Mouse (Mus musculus) embryo, embryonic 10.5 days (tissue): ENCODE results near the gene Ybx2.
A peak's percentile ranks its signal among the peaks of the same experiment; 100 is the strongest.
"Not testable (repeated sequence)": the region's sequence is repeated elsewhere in the genome, so short reads cannot be mapped to it uniquely, and the experiment has no call there.

Experiments used
- DNase-seq: peaks from one replicate; pipeline ENCODE4 v3.0.0-alpha.2; 2015; ENCODE audit warnings: low spot score

Ybx2 gene

GRCm38 (mm10) chr11:69914917-69915430 lies 20.6 kb upstream of the Ybx2 start:
- DNase-seq: no peak

- DNase-seq: no peak
These were observed 19.6 kb upstream of the Ybx2 start for GRCm38 (mm10) chr11:69915667-69916627.

DNA sequence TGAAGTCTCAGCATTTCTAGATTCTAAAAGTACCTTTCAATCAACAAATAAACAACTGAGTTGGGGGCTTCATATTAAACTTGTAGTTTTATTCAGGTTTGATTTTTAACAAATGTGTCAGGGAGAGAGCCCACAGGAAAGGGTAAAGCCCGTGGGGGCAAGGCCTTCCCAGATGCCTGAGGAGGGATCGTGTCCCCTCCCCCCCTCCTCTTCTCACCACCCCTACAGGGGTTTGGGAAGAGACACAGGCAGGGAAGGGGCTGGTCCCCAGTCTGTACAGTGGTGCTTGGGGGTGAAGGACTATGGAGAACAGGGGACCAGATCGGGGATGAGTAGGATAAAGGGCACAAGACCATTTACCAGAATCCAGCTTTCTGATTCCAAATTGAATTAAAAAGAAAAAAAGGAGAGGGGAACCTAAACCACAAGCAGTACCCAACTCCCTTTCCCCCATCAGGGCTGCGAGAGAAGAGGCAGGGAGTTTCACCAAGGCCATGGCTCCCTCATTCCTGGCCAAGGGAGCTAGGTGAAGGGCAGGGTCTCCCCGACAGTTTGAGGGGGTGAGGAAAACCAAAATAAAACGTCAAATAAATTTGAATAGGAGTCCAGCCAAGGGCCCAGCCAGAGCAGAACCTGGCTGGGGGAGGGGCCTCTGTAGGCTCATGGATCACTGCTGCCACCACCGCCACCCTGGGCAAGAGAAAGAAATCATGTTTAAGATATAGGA lies 18.8 kb upstream of the Ybx2 start:
- not testable (repeated sequence) for DNase-seq

GRCm38 (mm10) chr11:69917379-69917948 lies 18.1 kb upstream of the Ybx2 start:
- no peak for DNase-seq

- no peak for DNase-seq
These were observed 17.5 kb upstream of the Ybx2 start for GRCm38 (mm10) chr11:69918118-69918517.

DNA sequence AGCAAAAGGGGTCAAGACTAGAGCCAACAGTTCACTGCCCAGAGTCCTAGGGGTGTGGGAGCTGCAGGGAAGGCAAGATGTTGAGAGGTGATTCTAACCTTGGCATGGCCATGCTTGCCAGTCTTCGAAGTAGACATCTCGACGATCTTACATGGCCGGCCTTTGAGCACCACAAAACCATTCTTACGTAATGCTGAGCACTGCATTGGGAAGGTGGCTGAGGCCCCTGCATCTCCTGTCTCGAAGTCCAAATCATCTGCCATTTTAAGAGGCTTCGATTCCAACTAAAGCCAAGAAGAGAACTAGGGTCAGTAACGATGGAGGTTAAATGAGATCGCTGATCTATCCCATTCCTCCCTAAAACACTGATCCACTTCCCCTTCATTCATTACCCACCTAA lies 16.5 kb upstream of the Ybx2 start:
- no peak for DNase-seq

DNA sequence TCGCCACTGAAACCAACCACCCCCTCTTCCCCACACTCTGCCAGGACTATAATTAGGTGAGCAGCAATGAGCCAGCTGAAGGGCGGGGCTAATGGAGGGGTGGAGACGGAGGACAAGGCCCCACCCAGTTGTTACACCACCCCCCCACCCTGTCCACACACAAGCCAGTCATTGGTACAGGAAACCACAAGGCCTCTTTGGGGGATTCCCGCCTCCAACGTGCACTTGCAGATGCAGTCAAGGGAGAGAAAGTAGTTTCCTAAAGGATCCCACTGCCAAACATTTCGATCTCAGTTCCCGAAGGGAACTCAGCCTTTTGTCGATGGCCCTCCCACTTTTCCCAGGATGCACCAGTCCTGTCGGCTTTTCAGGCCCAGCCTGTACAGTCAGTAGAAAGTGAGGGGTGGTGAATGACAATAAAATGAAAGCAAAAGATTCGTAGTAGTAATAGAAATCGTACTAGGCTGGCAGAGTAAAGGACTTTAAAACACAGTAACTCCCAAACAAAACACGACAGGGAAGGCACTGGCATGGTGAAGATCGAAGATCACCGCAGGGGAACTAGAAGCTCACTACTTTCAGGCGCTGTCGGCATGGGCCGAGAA lies 15.8 kb upstream of the Ybx2 start:
- peak; percentile 81 for DNase-seq

DNA sequence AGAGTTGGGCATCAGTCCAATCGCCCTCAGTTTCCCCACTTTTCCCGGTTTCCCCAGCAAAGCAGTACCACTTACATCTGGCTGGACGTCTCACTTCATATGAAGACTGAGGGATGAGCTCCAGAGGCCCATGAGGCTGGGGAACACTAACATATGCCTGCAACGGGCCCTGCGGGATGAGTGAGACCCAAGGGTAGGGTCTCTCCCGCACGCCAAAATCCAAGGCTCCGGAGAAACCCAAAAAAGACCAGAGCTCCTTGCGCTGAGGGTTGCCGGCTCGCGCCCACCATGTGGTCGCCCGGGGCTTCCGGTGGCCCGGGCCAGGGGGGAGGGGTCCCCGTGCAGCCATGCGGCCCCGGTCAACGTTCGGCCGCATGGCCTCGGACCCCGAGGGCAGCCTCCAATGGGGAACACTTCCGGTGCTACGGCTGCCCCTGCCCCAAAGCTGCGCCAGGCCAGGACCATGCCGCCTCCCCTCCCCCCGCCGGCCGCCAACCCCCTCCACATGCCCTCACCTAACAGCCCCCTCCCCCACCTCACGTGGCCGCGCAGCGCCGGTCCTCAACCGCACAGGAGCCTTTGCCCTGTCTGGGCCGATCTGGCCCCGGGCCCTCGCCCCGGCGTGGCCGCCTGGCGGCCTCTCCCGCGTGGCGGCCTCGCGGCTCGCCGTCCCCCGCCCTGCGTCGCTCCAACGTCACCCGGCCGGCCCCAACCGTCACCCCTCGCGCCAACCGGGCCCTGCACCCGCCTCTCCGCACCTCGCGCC lies 15.1 kb upstream of the Ybx2 start:
- peak; percentile 62 for DNase-seq

DNA sequence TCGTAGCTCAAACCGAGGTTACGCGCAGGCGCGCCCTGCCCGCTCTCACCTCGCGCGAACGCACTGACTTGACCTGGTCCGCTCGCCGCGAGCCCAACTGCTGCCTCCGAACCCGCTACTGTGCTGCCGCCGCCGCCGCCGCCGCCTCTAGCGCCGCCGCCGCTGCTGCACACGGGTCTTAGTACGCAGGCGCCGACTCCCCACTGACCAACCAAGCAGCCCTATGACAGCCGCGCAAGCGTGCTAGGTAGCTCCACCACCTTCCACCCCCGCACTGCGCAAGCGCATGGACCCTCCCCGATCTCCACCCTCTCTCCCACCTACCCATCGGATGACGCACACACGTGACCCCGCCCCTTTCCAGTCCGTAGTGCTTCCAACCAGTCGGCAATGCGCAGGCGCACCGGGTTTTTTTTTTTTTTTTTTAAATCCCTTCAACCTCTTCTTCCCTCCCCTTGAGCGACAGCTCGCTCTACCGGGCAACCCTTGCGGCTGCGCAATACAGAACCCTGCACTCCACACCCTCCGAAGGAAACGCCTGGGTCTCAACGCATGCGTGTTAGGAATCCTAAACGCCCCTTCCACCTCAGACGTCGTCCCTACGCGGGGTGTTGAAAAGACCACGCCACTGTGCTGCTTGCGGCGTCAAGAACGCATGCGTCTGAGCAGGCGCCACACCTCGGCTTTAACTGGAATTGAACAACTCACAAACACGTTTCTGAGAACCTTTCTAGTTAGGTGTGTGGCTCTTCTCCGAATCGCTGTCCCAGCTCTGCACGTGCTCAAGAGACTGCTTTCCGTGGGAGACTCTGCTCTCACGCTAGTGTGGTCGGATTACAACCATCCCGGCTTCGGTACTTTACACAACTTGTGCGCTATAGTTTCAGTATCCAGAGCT lies 14.2 kb upstream of the Ybx2 start, which contains the start of gene Eif5a:
TSS of gene Eif5a (minus strand) at position 845 of the 898 bp plus-strand sequence.
- peak; percentile 100 for DNase-seq

- DNase-seq: peak; percentile 52
These were observed 13.4 kb upstream of the Ybx2 start for GRCm38 (mm10) chr11:69922012-69922756.

DNA sequence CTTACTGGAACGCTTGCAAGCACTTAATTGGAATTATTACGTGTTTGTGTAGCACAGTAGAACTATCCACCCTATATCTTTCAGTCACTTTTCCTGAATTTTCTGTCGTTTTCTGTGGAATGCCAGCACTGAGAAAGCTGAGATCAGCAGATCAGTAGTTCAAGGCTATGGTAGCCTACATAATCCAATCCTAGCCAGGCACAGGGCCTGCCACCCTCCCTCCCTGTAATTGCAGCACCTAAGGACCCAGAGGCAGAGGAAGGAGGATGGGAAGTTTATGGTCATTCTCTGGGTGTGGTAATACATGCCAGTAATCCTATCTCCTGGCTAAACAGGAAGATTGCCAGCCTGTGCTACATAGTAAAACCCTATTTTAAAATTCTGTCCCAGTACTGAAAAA lies 12.8 kb upstream of the Ybx2 start:
- no peak for DNase-seq

- no peak for DNase-seq
These were observed 8.1 kb upstream of the Ybx2 start for GRCm38 (mm10) chr11:69927501-69927900.

- DNase-seq: no peak
These were observed 5.9 kb upstream of the Ybx2 start for GRCm38 (mm10) chr11:69929712-69930111.

DNA sequence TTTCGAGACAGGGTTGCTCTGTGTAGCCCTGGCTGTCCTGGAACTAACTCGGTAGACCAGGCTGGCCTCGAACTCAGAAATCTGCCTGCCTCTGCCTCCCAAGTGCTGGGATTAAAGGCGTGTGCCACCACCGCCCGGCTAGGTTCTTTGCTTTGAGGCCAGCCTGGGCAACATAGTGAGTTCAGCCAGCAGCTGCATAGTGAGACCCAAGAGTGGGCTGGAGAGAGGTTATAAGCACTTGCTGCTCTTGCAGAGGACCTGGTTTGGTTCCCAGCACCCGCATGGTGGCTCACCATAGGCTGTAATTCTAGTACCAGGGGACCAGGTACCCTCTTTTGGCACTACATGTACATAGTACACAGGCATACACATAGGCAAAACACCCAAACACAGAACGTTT lies 5.4 kb upstream of the Ybx2 start:
- DNase-seq: not testable (repeated sequence)

GRCm38 (mm10) chr11:69930967-69931537 lies 4.5 kb upstream of the Ybx2 start:
- no peak for DNase-seq

DNA sequence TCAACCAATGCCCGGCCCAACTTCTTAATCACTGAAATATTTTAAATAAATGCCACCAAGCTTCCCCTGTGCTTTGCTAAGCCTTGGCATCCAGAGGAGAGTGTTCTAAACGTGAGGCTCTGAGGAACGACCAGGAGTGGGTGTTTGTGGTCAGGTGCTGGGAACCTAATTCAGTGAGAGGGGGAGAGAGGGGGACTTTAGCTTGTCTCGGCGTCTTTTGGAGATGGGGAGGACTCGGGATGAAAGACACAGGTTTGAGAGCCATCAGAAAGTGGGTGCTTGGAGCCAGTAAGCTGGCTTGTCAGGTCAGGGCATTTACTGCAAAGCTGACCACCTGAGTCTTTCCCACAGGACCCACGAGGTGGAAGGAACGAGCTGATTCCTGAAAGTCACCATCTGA lies 3.8 kb upstream of the Ybx2 start:
- no peak for DNase-seq

DNA sequence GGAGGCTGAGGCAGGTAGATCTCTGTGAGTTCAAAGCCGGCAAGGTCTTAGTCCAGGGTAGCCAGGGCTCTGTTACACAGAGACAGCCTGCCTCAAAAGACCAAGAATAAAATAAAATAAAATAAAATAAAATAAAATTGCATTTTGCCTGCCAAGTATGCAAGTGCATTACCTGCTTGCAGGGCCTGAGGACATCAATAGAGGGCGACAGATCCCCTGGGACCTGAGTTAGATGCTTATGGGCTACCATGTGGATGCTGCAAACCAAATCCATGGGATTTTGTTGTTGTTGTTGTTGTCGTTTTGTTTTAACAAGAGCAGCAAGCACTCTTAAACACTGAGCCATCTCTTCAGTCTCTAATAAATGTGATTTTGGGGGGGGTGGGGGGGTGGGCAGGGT lies 3.3 kb upstream of the Ybx2 start:
- DNase-seq: no peak

DNA sequence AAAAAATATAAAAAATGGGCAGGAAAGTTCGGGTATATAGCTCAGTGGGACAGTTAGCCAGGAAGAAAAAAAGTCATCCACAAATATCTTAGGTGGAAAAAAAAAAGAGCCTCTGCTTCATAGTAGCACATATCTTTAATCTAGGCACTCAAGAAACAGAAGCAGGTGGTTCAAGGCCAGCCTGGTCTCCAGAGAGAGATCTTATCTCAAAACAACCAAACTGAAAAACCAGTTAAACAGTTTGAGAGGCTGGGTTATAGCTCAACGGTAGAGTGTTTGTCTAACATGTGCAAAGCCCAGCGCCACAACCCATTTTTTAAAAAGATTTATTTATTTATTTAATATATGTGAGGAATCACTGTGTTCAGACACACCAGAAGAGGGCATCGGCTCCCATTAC lies 2.5 kb upstream of the Ybx2 start:
- DNase-seq: no peak

DNA sequence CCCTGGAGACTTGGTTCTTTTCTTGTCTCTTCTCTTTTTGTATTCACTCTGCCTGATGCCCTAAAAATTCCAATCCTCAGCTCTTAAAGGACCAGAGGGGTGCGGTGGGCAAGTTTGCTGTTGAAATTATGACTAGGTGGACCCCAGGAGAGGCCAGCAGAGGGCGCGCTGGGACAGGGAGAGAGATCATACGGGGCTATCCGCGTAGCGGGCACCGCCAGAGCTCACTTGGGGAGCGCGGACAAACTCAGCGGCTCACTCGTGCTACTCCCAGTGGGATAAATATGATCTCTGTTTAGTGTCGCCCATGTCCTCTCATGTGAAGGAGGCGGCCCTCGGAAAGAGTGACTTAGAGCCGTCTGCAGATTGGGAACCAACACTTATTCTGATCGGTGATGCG lies 1.4 kb upstream of the Ybx2 start:
- peak; percentile 96 for DNase-seq
